Mouse (Mus musculus) lung, embryonic 14.5 days (tissue): ENCODE results near the gene Dnttip2. TPM values are rescaled to one million over a fixed set of nuclear protein-coding genes. Genes with fewer than 3 reads are reported as not detected.

Experiments
- ATAC-seq: fragments of 200-750 bp; cut with Nextera tagmentation; 2 replicates; pipeline ENCODE4 v1.8.0; 2017; ENCODE audit warnings: mild to moderate bottlenecking, moderate TSS enrichment, moderate library complexity; ENCODE audit not compliant: insufficient read depth
- DNase-seq: peaks from one replicate; pipeline ENCODE4 v3.0.0-alpha.2; 2015
- H3K27ac ChIP-seq: fragments of 300-500 bp; sonication (generic); 2 replicates; pipeline ENCODE4 v1.5.1; 2014; ENCODE audit warnings: low read depth, mild to moderate bottlenecking, moderate library complexity
- H3K27me3 ChIP-seq: fragments of 300-500 bp; sonication (generic); 2 replicates; pipeline ENCODE4 v1.6.1; 2014; ENCODE audit warnings: low read length, control low read depth; ENCODE audit not compliant: insufficient read depth
- H3K36me3 ChIP-seq: fragments of 300-500 bp; sonication (generic); 2 replicates; pipeline ENCODE4 v1.6.1; 2014; ENCODE audit warnings: control low read depth; ENCODE audit not compliant: insufficient read depth
- H3K4me1 ChIP-seq: fragments of 300-500 bp; sonication (generic); 2 replicates; pipeline ENCODE4 v1.6.1; 2014; ENCODE audit warnings: antibody characterized with exemption, control low read depth; ENCODE audit not compliant: insufficient read depth
- H3K4me2 ChIP-seq: fragments of 300-500 bp; sonication (generic); 2 replicates; pipeline ENCODE4 v1.6.1; 2014; ENCODE audit warnings: mild to moderate bottlenecking
- H3K4me3 ChIP-seq: fragments of 300-500 bp; sonication (generic); 2 replicates; pipeline ENCODE4 v1.5.1; 2014; ENCODE audit warnings: low read depth, low read length
- H3K9ac ChIP-seq: fragments of 300-500 bp; sonication (generic); 2 replicates; pipeline ENCODE4 v1.6.1; 2014
- H3K9me3 ChIP-seq: fragments of 300-500 bp; sonication (generic); 2 replicates; pipeline ENCODE4 v1.6.1; 2016; ENCODE audit warnings: low read depth, low read length, control low read depth
- CTCF ChIP-seq: IDR thresholded peaks from 2 replicates; pipeline ENCODE4 v1.5.1; 2016; ENCODE audit warnings: antibody characterized with exemption, low read depth
- WGBS: fragments of 180-500 bp; shearing (Covaris S2); extraction: QIAGEN DNeasy Blood & Tissue Kit; methylation state at CpG from one replicate; pipeline ENCODE4 v1.1.7; 2014; 5-methylcytosine and 5-hydroxymethylcytosine counted together
- polyA plus RNA-seq: library from polyadenylated mRNA; unstranded; fragments of >200 nt; fragmentation: Nextera tagmentation; extraction: Ambion mirVana; gene quantifications from 2 replicates; pipeline ENCODE4 v1.2.1, GENCODE M21; 2014

Gene Dnttip2
- polyA plus RNA-seq, 1 experiment from 2014 or later: 77.8 TPM

DNA sequence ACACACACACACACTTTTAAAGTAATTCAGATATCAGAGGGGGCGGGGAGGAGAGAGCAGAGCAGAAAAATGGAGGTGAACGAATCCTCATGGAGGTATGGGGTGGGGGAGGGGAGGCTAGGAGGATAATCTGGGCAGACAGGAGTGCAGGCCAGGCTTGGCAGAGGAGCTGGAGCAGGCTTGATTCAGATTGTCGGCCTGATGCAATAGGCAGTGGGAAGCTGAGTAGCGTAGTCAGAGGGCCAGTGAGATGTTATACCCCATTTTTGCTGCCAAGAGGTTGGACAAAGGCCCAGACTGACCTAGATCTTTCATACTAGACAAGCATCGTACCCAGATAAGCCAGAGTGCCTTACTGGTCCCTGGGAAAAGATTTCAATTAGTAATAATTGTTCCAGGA is 22.8 kb downstream of the Dnttip2 start:
- WGBS: 57% methylated on average over 5 of the region's 5 CpGs
- Histone ChIP-seq H3K4me2 (no peak overlapping the region), H3K9me3 (no peaks in the 10 kb centered on the region), H3K27ac (no peak overlapping the region), H3K4me3 (no peak overlapping the region), H3K27me3 (no peaks in the 10 kb centered on the region), H3K36me3 (no peaks in the 10 kb centered on the region), H3K4me1 (peaks cover 8% of the 10 kb centered on the region), H3K9ac (no peak overlapping the region)
- DNase-seq: no peak
- TF ChIP-seq CTCF: no peak
- ATAC-seq: no peak

DNA sequence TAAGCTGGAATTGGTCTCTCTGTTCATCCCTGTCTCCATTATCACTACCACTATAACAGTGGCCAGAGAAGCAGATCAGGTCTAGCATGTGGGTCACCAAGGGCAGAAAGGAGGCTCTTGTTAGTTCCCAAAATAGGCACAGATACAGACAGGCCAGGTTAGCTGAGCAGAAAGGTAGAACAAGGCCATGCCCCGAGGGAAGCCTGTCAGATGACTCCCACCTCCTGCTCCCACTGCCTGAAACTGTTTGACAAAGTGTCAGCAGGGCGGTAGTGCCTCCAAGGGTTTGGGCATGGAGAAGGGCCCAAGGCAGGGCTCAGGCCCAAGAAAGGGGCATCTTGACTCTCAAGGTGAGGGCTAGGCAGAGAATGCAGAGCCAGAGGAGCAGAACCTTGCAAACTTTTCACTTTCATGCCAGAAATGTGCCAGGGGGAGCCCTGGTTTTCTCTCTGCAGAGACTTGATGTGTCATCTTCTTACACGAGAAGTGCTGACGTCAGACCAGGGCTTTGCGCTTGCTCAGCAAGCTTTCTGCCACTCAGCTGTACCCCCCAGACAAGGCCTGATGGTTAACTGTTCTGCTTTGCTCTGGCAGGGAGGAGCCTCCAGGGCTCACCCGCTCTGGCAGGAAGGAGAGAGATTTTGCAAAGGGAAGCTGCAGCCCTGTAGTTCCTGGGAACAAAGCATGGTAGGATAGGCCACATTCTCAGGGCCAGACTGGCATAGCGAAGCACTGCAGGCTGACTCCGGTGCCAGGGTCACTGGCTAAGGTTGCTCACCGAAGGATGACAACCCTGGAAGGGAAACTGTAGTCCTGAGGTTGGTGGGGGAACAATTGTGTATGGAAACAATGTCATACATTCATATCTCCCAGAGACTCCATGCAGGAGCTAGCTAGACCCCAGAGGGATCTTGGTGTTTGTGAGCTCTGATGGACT is 27.1 kb downstream of the Dnttip2 start:
- Histone ChIP-seq H3K4me3 (no peak overlapping the region), H3K4me1 (no peaks in the 10 kb centered on the region), H3K9ac (no peak overlapping the region), H3K27me3 (no peaks in the 10 kb centered on the region), H3K36me3 (no peaks in the 10 kb centered on the region), H3K27ac (no peak overlapping the region), H3K9me3 (no peaks in the 10 kb centered on the region), H3K4me2 (no peak overlapping the region)
- no peak for TF ChIP-seq CTCF
- WGBS: 61% methylated on average over 9 of the region's 9 CpGs
- peak; percentile 42; the same call in 1 of the 2 replicates for ATAC-seq
- peak; percentile 27 for DNase-seq

DNA sequence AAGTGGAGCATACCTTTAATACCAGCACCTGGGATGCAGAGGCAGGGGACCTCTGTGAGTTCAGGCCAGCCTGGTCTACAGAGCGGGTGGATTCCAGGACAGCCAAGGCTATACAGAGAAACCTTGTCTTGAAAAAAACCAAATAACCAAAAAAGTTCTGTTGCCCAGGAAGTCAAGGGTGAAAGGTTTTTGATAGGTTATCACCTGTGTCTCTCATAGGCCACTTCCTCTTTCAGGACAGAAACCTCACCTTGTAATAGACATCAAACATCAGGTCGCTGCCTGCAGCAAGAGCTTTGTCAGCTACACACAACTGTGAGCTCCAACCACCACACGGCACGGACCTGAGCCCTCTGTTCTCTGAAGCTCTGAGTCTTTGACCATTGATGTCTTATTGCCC is 30.4 kb downstream of the Dnttip2 start:
- WGBS: 74% methylated on average over 4 of the region's 4 CpGs

DNA sequence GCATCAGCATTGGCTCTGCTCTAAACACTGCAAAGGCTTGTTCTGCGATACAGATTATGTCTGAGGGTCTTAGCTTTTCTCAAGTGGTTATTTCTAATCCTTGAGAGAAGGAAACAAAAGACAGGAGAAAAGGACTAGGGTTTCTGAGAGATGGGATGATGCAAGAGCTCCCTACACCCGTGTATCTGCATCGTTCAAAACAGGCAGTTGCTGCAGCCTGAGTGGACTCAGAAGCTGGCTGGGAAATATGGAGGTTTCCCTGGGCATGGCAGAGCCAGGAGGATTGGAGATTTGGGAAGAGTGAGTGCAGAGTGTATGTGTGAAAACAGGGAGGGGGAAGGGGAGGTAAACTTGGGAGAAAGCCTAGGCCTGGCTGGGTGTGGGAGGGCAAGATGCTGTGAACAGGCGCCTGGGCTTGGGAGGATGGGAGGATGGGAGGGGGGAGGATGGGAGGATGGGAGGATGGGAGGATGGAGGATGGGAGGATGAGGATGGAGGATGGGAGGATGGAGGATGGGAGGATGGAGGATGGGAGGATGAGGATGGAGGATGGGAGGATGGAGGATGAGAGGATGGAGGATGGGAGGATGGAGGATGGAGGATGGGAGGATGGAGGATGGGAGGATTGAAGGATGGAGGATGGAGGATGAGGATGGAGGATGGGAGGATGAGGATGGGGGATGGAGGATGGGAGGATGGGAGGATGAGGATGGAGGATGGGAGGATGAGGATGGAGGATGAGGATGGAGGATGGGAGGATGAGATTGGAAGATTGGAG is 33.9 kb downstream of the Dnttip2 start:
- H3K27me3 ChIP-seq: no peaks in the 10 kb centered on the region
- ATAC-seq: no peak
- H3K4me1 ChIP-seq: no peaks in the 10 kb centered on the region
- no peak overlapping the region for H3K9ac ChIP-seq
- no peak overlapping the region for H3K4me2 ChIP-seq
- no peaks in the 10 kb centered on the region for H3K9me3 ChIP-seq
- no peak overlapping the region for H3K27ac ChIP-seq
- no peaks in the 10 kb centered on the region for H3K36me3 ChIP-seq
- no peak overlapping the region for H3K4me3 ChIP-seq
- no peak for DNase-seq
- 37% methylated on average over 4 of the region's 4 CpGs for WGBS
- no peak for TF ChIP-seq CTCF

More for the DNA sequence above, 30.4 kb downstream of the Dnttip2 start:
- TF ChIP-seq CTCF: no peak
- ATAC-seq: no peak
- no peak overlapping the region for H3K27ac ChIP-seq
- H3K36me3 ChIP-seq: no peaks in the 10 kb centered on the region
- H3K4me3 ChIP-seq: no peak overlapping the region
- no peaks in the 10 kb centered on the region for H3K27me3 ChIP-seq
- no peak for DNase-seq
- H3K4me2 ChIP-seq: no peak overlapping the region
- H3K4me1 ChIP-seq: no peaks in the 10 kb centered on the region
- no peaks in the 10 kb centered on the region for H3K9me3 ChIP-seq
- no peak overlapping the region for H3K9ac ChIP-seq

DNA sequence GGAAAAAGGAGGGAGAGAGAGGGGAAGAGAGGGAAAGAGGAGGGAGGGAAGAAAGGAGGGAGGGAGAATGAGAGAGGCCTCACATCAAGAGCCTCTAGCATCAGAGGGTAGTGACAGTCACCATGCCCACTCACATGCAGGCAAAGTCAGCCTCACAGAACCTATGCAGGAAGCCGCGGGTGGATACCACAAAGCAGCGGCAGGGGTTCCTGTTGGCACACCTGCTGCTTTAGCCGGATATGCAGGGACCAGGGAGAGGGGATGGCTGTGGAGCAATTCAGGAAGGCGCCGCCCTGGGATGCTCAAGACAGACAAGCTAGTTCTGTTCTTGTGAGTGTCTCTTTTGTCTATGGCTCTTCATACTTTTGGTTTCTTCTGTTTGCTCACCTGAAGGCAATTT is 34.8 kb downstream of the Dnttip2 start:
- no peak overlapping the region for H3K9ac ChIP-seq
- no peaks in the 10 kb centered on the region for H3K36me3 ChIP-seq
- no peak for TF ChIP-seq CTCF
- H3K27ac ChIP-seq: no peak overlapping the region
- H3K27me3 ChIP-seq: no peaks in the 10 kb centered on the region
- no peak overlapping the region for H3K4me2 ChIP-seq
- no peak for ATAC-seq
- H3K9me3 ChIP-seq: no peaks in the 10 kb centered on the region
- DNase-seq: no peak
- 0 out of 2 replicates have a peak, but pooled peaks cover 2% of the 10 kb centered on the region for H3K4me1 ChIP-seq
- WGBS: 26% methylated on average over 6 of the region's 6 CpGs
- no peak overlapping the region for H3K4me3 ChIP-seq

DNA sequence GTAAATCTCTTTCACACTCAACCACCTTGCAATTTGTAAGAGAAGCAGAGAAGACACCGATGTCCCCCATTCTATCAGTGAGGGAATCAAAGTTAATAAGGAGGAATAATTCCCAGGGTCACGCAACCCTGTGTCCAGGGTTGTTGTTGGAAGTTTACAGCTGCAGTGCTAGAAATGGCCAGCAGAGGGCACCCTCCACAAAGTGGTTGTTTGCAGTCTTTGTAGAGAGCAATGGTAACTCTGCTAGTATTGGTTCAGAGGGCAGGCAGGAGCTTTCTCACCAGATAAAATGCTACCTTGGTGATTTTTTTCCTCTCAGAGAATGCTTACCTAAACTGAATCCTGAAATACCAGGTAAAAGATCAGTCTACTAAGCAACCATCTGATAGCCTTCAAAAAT is 37.9 kb downstream of the Dnttip2 start:
- TF ChIP-seq CTCF: peak; percentile 99
- peak; percentile 94 for DNase-seq
- Histone ChIP-seq H3K27ac (no peak overlapping the region), H3K4me3 (no peak overlapping the region), H3K4me1 (peaks cover 2% of the 10 kb centered on the region; the same call in 1 of the 2 replicates), H3K36me3 (no peaks in the 10 kb centered on the region), H3K9ac (no peak overlapping the region), H3K27me3 (no peaks in the 10 kb centered on the region), H3K4me2 (no peak overlapping the region), H3K9me3 (no peaks in the 10 kb centered on the region)
- 19% methylated on average over 2 of the region's 2 CpGs for WGBS
- no peak for ATAC-seq
